Mouse (Mus musculus): ENCODE measurements around the gene Papolb.

DNA sequence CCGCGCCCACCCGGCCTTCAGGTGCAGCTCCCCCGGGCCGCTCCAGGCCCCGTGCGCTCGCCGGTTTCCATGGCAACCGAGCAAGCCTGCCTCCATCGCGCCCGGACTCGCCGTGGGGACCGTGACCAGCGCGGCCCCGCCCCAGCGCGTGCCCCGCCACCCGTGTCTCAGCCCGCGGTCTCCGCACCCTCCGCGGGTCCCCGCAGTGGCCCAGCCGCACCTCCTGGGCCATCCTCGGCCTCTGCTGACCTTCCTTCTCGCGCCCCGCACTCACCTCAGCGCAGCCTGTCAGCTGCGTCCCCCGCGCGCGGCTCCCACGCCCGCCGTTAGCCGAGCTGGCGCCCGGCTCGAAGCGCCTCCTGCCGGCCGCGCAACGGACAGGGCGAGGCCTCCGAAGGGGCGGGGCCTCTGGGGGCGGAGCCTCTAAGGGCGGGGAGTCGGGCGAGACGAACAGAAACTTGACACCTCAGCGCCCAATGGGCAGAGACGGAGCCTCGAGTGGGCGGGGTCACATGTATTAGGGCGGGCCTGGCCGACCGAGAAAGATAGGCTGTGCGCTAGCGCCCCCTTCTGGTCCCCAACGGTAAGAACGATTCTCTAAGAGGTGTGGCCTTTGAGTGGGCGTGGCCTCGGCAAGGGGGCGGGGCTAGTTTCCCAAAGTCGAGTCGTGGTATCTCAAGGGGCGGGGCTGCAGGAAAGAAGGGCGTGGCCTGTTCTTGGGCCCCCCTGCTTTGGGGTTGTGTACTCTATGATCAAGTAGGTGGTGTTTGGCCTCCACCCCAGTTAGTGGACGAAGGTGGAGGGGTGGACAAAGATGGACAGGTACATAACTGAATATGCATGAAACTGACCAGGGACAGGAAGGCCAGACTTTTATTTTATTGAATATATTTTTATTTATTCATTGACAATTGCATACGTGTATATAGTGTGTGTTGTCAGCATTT, 21.1 kb upstream of the Papolb start, which contains the start of gene Radil:
- TF ChIP-seq POLR2A (IDR thresholded peaks at IDR 0.05; ENCODE audit: insufficient read length, low read depth) (peak; percentile 58), MYOG (IDR thresholded peaks at IDR 0.05; ENCODE audit: control insufficient read depth in 1 of 3, insufficient read depth in 1 of 3, insufficient read length in 2 of 3, low read depth in 2 of 3) (peak in 1 of 3 experiments; percentile 17), POLR2AphosphoS2 (IDR thresholded peaks at IDR 0.05; ENCODE audit: insufficient read length, low read depth) (no peak), TCF12 (IDR thresholded peaks at IDR 0.05; ENCODE audit: insufficient read depth, poor library complexity, severe bottlenecking) (no peak), MAX (IDR thresholded peaks at IDR 0.05; ENCODE audit: low read depth) (no peak)

All from myocyte (in vitro differentiated cells).